Mouse (Mus musculus) macrophage (primary cell): ENCODE results near the gene B3galt5. TPM values are rescaled to one million over a fixed set of nuclear protein-coding genes. Genes with fewer than 3 reads are reported as not detected.

Experiments
- polyA plus RNA-seq: library from polyadenylated mRNA; stranded (reverse); fragments of 250-400 nt; gene quantifications from 3 replicates; pipeline ENCODE4 v1.2.4, GENCODE M21; 2018; ENCODE audit warnings: inconsistent platforms

Gene B3galt5
- polyA plus RNA-seq, 1 experiment from 2014 or later, result not detected

Other genes with a start within 250 kb of the B3galt5 start
- 11.0 to 27.9 TPM (median 11.5 TPM) in 3 replicates for gene Psmg1, start 244.8 kb upstream of the B3galt5 start, polyA plus RNA-seq
- gene Brwd1, start 153.3 kb upstream of the B3galt5 start, polyA plus RNA-seq, result 17.2 to 37.5 TPM (median 17.6 TPM) in 3 replicates
- 52.6 to 143 TPM (median 72.6 TPM) in 3 replicates for gene Hmgn1, start 108.1 kb upstream of the B3galt5 start, polyA plus RNA-seq
- gene Wrb, start 90.4 kb upstream of the B3galt5 start, polyA plus RNA-seq, result 6.9 to 14.8 TPM (median 7.2 TPM) in 3 replicates
- not detected in 3 replicates for gene Lca5l, start 43.5 kb upstream of the B3galt5 start, polyA plus RNA-seq
- not detected in 3 replicates for gene Sh3bgr, start 35.4 kb upstream of the B3galt5 start, polyA plus RNA-seq
- gene Itgb2l, start 207.8 kb downstream of the B3galt5 start, polyA plus RNA-seq, result 0.12 to 0.44 TPM in 2 of 3 replicates, not detected in the other
- not detected in 3 replicates for gene Pcp4, start 231.8 kb downstream of the B3galt5 start, polyA plus RNA-seq